Mouse (Mus musculus) limb, embryonic 13.5 days (tissue): ENCODE measurements around the gene Ctsd. TPM values are rescaled to one million over a fixed set of nuclear protein-coding genes. Genes with fewer than 3 reads are reported as not detected.

Experiments used
- ATAC-seq: fragments of 200-750 bp; cut with Nextera tagmentation; 2 replicates; pipeline ENCODE4 v1.8.0; 2017; ENCODE audit warnings: low read depth, moderate number of reproducible peaks, moderate TSS enrichment; ENCODE audit not compliant: low FRiP score
- H3K27ac ChIP-seq: fragments of 300-500 bp; sonication (generic); 2 replicates; pipeline ENCODE4 v1.5.1; 2015; ENCODE audit warnings: inconsistent platforms, mild to moderate bottlenecking, moderate library complexity
- H3K27me3 ChIP-seq: fragments of 300-500 bp; sonication (generic); 2 replicates; pipeline ENCODE4 v1.6.1; 2015; ENCODE audit warnings: mild to moderate bottlenecking, inconsistent platforms
- H3K36me3 ChIP-seq: fragments of 300-500 bp; sonication (generic); 2 replicates; pipeline ENCODE4 v1.6.1; 2015; ENCODE audit warnings: inconsistent platforms, mild to moderate bottlenecking, moderate library complexity
- H3K4me1 ChIP-seq: fragments of 300-500 bp; sonication (generic); 2 replicates; pipeline ENCODE4 v1.6.1; 2015; ENCODE audit warnings: inconsistent platforms
- H3K4me2 ChIP-seq: fragments of 300-500 bp; sonication (generic); replicated peaks from 2 replicates; pipeline ENCODE4 v1.6.1; 2015; ENCODE audit warnings: inconsistent platforms, mild to moderate bottlenecking, moderate library complexity
- H3K4me3 ChIP-seq: fragments of 300-500 bp; sonication (generic); 2 replicates; pipeline ENCODE4 v1.5.1; 2015; ENCODE audit warnings: moderate library complexity, mild to moderate bottlenecking, inconsistent platforms
- H3K9ac ChIP-seq: fragments of 300-500 bp; sonication (generic); 2 replicates; pipeline ENCODE4 v1.6.1; 2015; ENCODE audit warnings: mild to moderate bottlenecking, inconsistent platforms
- H3K9me3 ChIP-seq: fragments of 300-500 bp; sonication (generic); 2 replicates; pipeline ENCODE4 v1.6.1; 2016; ENCODE audit warnings: inconsistent platforms
- WGBS: fragments of 180-500 bp; shearing (Covaris S2); methylation state at CpG from one replicate; pipeline ENCODE4 v1.1.7; 2015; 5-methylcytosine and 5-hydroxymethylcytosine counted together
- polyA plus RNA-seq: library from polyadenylated mRNA; unstranded; fragments of >200 nt; fragmentation: Nextera tagmentation; extraction: Ambion mirVana; gene quantifications from 2 replicates; pipeline ENCODE4 v1.2.1, GENCODE M21; 2015

Gene Ctsd
- polyA plus RNA-seq, result 228 and 241 TPM in 2 replicates

DNA sequence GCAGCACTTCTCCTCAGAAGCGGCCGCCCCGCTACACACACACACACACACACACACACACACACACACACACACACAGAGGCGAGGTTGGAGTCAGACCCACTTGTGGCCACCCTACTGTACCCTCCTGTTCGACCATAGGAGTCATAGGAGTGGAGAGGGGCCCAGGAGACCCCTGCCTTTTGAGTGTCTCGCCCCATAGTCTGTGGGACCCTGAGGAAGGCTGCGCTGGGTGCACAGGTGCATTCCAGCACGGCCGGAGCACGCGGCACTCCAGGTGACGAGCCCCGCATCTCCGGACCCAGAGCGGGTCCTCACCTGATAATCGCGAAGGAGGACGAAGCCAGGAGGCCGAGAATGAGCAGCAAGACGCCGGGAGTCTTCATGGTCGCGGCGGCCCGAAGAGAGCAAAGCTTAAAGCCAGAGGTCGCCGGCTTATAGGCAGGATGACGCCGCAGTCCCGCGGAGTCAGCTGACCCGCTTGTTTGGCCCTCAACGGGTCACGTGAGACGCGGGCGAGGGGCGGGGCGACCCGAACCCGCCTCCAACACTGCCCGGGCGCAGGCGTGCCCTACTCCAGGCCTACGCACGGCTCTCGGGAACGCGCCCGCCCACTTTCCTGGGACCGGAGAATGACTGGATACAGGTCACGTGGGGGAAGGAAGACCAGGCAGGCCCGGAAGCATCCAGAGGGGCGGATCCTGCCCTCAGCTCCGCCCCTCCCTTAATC lies at the start of gene Ctsd:
Gene Ctsd (minus strand): TSS at position 620 of the 730 bp plus-strand sequence.
- Histone ChIP-seq H3K27ac (peak within 1 kb of the TSS; percentile 65; the same call in 1 of the 2 replicates), H3K27me3 (no peaks in the 10 kb centered on the region), H3K4me3 (peak within 1 kb of the TSS; percentile 77), H3K36me3 (peaks cover 32% of the 10 kb centered on the region), H3K4me1 (peaks cover 17% of the 10 kb centered on the region), H3K9me3 (no peaks in the 10 kb centered on the region), H3K9ac (peak within 1 kb of the TSS; percentile 85), H3K4me2 (peak within 1 kb of the TSS; percentile 94)
- peak; percentile 95 for ATAC-seq
- WGBS, result under 1% methylated on average over 54 of the region's 55 CpGs

DNA sequence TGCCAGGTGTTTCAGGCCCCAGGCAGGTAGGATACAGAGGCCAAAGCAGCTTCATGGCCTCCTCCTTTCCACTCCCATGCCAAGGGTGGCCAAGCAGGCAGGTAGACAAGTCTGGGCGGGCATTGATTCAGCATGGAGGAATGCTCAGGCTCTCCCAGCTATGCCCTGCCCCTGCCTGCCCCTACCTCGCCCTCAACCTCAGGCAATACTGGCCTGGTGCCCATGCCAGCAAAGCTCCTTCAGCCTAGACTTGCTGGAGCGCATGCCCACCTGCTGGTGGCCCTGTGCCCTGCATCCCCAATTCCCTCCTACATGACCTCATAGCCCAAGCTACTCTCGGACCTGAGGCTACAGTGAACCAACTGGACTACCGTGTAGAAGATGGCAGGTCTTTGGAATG lies 49.5 kb upstream of the Ctsd start:
- ATAC-seq, result no peak
- WGBS, result 76% methylated on average over 5 of the region's 5 CpGs

DNA sequence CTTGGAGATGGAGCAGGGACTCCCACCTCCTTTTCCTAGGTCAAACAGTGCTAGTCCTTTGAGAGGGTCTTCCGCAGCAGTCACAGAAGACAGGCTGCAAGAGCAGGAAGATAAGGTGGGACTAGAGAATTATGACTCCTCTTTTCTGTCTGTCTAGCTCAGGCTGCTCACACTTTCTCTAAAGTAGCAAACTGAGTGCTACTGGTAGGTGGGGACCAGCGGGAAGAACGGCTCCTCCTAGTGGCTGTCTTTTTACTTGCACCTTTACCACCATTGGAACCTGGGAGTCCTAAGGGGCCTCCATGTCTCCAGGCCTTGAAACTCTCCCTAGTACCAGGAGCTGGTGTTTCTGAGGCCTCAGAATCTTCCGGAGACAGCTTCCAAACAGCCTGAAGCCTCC lies 47.7 kb upstream of the Ctsd start:
- 24% methylated on average over 4 of the region's 4 CpGs for WGBS
- no peak overlapping the region for H3K4me2 ChIP-seq
- no peak overlapping the region for H3K9ac ChIP-seq
- H3K4me1 ChIP-seq, result peaks cover 67% of the 10 kb centered on the region
- no peaks in the 10 kb centered on the region for H3K36me3 ChIP-seq
- H3K27me3 ChIP-seq, result no peaks in the 10 kb centered on the region
- no peaks in the 10 kb centered on the region for H3K9me3 ChIP-seq
- no peak for ATAC-seq
- no peak overlapping the region for H3K4me3 ChIP-seq
- H3K27ac ChIP-seq, result peak overlapping the region; percentile 62; the same call in 1 of the 2 replicates

More for the DNA sequence above, 49.5 kb upstream of the Ctsd start:
- Histone ChIP-seq H3K4me3 (no peak overlapping the region), H3K4me2 (no peak overlapping the region), H3K4me1 (peaks cover 71% of the 10 kb centered on the region), H3K36me3 (no peaks in the 10 kb centered on the region), H3K27ac (no peak overlapping the region), H3K27me3 (no peaks in the 10 kb centered on the region), H3K9ac (no peak overlapping the region; the same call in 1 of the 2 replicates), H3K9me3 (no peaks in the 10 kb centered on the region)

DNA sequence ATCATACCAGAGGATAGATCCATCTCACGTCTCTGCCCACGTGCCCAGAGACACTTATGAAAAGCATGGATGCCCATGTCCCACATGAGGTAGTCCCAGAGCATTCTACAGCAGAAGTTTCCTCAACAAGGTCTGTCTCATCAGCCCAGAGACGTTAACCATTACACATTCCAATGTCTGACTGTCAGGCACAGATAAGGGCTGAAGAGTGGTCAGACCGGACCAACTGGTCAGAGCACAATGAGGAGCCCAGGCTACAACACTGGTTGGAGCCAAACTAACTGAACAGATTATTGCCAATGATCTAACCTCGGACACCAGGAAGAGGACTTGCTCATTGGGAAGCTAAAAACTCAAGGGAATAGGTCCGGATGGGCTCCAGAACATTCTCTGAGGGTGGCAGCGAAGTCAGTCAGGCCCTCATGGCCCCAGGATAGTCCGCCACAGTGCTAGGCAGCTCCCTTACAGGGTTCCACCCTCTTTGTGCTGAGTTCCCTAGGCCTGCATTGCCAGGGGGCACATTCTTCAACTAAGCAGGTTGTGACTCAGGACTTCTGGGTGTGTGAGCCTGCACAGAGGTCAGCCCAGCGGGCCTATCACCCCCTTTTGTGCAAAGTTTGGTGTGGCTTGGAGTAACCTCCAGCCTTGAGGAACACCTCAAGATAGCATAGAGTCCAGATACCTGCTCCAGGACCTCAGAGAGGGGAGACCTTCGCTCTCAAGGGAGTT lies 46.5 kb upstream of the Ctsd start, which contains the start of gene Syt8:
Gene Syt8 (plus strand): TSS at position 714 of the 729 bp plus-strand sequence.
- peaks cover 67% of the 10 kb centered on the region for H3K4me1 ChIP-seq
- 78% methylated on average over 10 of the region's 10 CpGs for WGBS

DNA sequence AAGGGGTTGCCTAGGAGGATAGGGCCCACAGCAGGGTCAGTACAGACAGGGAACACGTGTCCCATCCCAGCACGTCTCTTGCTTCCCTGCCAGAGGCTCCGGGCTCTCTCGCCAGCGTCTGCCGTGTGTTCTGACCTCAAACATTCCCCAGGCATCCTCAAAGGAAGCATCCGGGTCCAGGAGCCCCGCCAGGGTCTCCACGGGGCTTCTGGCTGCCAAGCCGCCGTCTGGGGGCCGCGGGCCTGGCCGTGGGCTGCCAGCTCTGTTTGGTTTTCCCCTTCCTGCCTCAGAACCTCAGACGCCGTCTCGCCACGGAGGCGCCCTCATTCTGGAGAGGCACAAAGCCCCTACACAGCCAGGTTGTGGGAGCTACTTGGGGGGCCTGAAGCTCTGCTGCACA lies 45.8 kb upstream of the Ctsd start:
- no peaks in the 10 kb centered on the region for H3K9me3 ChIP-seq
- H3K4me3 ChIP-seq, result no peak overlapping the region
- H3K4me1 ChIP-seq, result peaks cover 74% of the 10 kb centered on the region
- H3K27ac ChIP-seq, result peak overlapping the region; percentile 90
- no peaks in the 10 kb centered on the region for H3K36me3 ChIP-seq
- no peaks in the 10 kb centered on the region for H3K27me3 ChIP-seq
- no peak for ATAC-seq
- peak overlapping the region; percentile 45; the same call in 1 of the 2 replicates for H3K9ac ChIP-seq
- no peak overlapping the region for H3K4me2 ChIP-seq
- 37% methylated on average over 19 of the region's 19 CpGs for WGBS

More for the DNA sequence above, 46.5 kb upstream of the Ctsd start, which contains the start of gene Syt8:
- Histone ChIP-seq H3K9me3 (no peaks in the 10 kb centered on the region), H3K9ac (peak within 1 kb of the TSS; percentile 45; the same call in 1 of the 2 replicates), H3K4me2 (no peak within 1 kb of the TSS), H3K36me3 (no peaks in the 10 kb centered on the region), H3K4me3 (no peak within 1 kb of the TSS), H3K27me3 (no peaks in the 10 kb centered on the region), H3K27ac (peak within 1 kb of the TSS; percentile 90)
- no peak for ATAC-seq

DNA sequence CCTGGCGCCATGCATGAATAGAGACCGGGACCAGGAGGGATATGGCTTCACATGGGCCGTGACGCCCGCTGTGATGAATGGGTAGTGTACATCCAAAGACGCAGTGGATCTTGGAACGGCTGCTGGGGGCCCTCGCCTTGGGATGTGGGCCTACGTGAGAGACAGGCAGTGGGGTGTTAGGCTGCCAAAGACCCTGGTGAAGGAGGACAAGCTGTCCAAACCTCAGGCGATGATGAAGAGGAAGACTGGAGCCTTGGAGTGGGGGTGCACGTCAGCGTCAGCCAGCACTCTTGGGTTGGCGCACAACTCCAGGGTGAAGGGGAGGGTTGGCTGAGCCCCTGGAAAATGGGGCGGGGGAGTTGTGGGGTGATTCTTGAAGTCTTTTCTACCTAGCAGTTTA lies 43.3 kb upstream of the Ctsd start:
- 0 out of 2 replicates have a peak overlapping the region, but pooled peaks have one; percentile 34 for H3K4me2 ChIP-seq
- ATAC-seq, result no peak
- peak overlapping the region; percentile 90 for H3K27ac ChIP-seq
- 84% methylated on average over 14 of the region's 14 CpGs for WGBS
- no peak overlapping the region for H3K9ac ChIP-seq
- no peak overlapping the region for H3K4me3 ChIP-seq
- H3K27me3 ChIP-seq, result no peaks in the 10 kb centered on the region
- no peaks in the 10 kb centered on the region for H3K9me3 ChIP-seq
- no peaks in the 10 kb centered on the region for H3K36me3 ChIP-seq
- H3K4me1 ChIP-seq, result peaks cover 67% of the 10 kb centered on the region

DNA sequence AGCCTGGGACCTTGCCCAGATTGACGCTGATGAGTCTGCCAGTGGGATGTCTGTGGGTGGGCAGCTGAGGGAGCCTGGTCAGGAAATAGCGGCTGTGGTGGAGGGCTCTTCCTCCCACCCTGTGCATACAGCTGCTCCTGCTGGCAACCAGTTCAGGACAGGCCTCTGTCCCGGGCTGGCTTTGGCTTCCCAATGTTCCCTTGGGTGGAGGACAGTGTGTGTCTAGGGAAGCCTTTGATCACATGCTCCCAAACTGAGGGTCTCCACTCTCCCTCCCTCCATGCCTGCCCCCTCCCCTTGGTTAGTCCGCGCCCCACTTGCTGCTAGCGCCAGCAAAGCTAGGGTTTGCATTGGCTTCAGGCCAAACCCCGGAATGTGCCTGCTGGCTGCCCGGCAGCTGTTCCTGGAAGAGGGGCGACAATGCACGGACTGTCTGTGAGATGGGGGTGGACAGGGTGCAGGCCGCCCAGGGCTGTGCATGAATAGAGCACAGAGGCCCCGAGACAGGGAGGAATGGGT lies 42.4 kb upstream of the Ctsd start:
- 41% methylated on average over 12 of the region's 12 CpGs for WGBS
- no peaks in the 10 kb centered on the region for H3K36me3 ChIP-seq
- peak overlapping the region; percentile 90 for H3K27ac ChIP-seq
- H3K4me2 ChIP-seq, result peak overlapping the region; percentile 34
- no peak overlapping the region for H3K4me3 ChIP-seq
- no peaks in the 10 kb centered on the region for H3K27me3 ChIP-seq
- ATAC-seq, result peak; percentile 80
- peak overlapping the region; percentile 19; the same call in 1 of the 2 replicates for H3K9ac ChIP-seq
- H3K4me1 ChIP-seq, result peaks cover 62% of the 10 kb centered on the region
- no peaks in the 10 kb centered on the region for H3K9me3 ChIP-seq

DNA sequence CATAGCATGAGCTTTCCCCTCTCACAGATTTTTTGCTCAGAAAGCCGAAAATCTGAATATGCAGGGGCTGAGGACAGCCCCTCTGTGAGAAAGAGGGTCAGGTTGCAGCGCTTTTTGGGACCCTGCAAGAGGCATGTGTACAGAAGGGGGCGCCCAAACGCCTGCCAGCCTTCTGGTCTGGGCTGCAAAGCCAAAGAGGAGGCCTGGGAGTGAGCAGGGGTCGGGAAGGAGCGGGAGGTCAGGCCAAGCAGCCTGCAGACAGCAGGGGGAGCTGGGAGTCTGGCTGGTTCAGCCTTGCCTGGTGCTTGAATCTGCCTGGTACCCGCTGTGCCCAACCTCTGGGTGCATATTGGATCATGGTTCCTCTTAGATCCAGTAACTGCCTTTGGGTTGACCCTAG lies 40.4 kb upstream of the Ctsd start:
- H3K27me3 ChIP-seq, result no peaks in the 10 kb centered on the region
- H3K27ac ChIP-seq, result peak overlapping the region; percentile 90; the same call in 1 of the 2 replicates
- H3K36me3 ChIP-seq, result no peaks in the 10 kb centered on the region
- 5% methylated on average over 7 of the region's 7 CpGs for WGBS
- H3K4me1 ChIP-seq, result peaks cover 45% of the 10 kb centered on the region
- no peak overlapping the region for H3K4me3 ChIP-seq
- H3K4me2 ChIP-seq, result no peak overlapping the region
- H3K9me3 ChIP-seq, result no peaks in the 10 kb centered on the region; the same call in 1 of the 2 replicates
- no peak overlapping the region for H3K9ac ChIP-seq
- peak; percentile 9; the same call in 1 of the 2 replicates for ATAC-seq

DNA sequence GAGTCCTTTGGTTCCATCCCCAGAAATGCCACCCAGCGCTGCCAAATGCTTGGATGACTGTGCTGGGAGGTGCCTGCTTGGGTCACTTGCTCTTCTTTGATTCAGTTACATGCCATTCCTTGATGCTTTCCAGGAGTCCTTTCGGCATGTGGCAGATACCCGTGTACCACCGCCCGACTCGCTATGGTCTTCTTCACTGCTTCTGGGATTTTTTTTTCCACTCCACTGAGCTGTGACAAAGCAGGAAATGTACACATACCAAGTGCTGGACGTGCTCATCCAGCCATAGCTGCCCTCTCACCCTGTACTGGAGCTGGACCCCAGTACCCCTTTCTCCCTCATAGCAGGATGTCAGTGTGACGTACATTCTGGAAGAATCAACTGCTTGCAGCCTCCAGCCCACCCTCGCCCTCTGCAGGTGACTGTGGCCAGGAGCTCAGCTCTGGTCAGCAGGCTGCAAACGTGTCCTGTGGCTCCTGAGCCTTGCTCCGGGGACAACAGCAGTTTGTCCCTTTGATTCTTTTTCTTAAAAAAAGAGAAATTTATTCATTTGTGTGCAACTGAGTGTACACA lies 37.9 kb upstream of the Ctsd start:
- H3K27ac ChIP-seq, result no peak overlapping the region
- H3K27me3 ChIP-seq, result no peaks in the 10 kb centered on the region
- ATAC-seq, result no peak
- peaks cover 28% of the 10 kb centered on the region for H3K4me1 ChIP-seq
- no peaks in the 10 kb centered on the region for H3K36me3 ChIP-seq
- 70% methylated on average over 11 of the region's 11 CpGs for WGBS
- H3K4me3 ChIP-seq, result no peak overlapping the region
- H3K9me3 ChIP-seq, result no peaks in the 10 kb centered on the region; the same call in 1 of the 2 replicates
- no peak overlapping the region for H3K4me2 ChIP-seq
- no peak overlapping the region for H3K9ac ChIP-seq

DNA sequence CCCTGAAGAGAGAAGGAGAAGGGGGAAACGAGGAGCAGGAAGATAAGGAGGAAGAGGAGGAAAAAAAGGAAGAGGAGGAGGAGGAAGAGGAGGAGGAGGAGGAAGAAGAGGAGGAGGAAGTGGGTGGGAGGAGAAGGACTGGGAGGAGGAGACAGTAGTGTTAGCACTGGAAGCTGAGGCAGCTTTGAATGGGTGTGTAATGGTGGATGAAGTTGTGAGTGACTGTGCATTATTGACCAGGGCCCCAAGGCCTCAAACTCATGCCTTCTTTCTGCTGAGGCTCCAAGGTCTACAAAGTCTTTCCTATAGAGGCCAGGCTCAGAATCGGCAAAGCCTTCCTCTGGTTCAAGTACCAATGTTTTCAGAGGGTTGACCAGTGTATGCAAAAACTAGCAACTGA lies 34.0 kb upstream of the Ctsd start:
- Histone ChIP-seq H3K4me1 (no peaks in the 10 kb centered on the region), H3K27me3 (no peaks in the 10 kb centered on the region), H3K4me3 (no peak overlapping the region), H3K4me2 (no peak overlapping the region), H3K9ac (no peak overlapping the region), H3K36me3 (no peaks in the 10 kb centered on the region), H3K9me3 (no peaks in the 10 kb centered on the region; the same call in 1 of the 2 replicates), H3K27ac (no peak overlapping the region)
- no peak for ATAC-seq
- WGBS, result 78% methylated on average over 2 of the region's 2 CpGs

DNA sequence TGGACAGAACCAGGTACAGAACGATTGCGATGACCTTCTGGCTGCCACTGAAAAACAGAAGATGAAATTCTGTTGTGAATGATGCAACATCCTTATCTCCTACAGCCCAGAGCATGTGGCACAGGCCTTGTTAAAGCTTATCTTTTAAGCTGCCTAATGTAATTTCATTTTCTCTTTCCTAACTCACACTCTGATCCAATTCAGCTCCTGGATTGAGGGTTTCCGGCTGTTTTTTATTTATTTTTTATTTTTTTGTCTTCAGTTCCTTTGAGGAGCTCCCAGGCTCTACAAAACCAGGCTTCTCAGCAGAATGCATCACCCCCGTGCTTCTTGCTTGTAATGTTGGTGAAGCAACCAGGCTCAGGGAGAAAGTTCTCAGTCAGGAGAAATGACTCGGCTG lies 32.0 kb upstream of the Ctsd start:
- H3K36me3 ChIP-seq, result no peaks in the 10 kb centered on the region
- no peaks in the 10 kb centered on the region for H3K4me1 ChIP-seq
- no peak overlapping the region for H3K9ac ChIP-seq
- no peaks in the 10 kb centered on the region; the same call in 1 of the 2 replicates for H3K9me3 ChIP-seq
- no peak overlapping the region for H3K4me2 ChIP-seq
- ATAC-seq, result no peak
- H3K4me3 ChIP-seq, result no peak overlapping the region
- 83% methylated on average over 5 of the region's 5 CpGs for WGBS
- no peak overlapping the region for H3K27ac ChIP-seq
- no peaks in the 10 kb centered on the region for H3K27me3 ChIP-seq
